Mouse (Mus musculus): ENCODE data around the gene Trmt2a.
"Not testable (repeated sequence)": the region's sequence is repeated elsewhere in the genome, so short reads cannot be mapped to it uniquely, and the experiment has no call there.

The Trmt2a gene

DNA sequence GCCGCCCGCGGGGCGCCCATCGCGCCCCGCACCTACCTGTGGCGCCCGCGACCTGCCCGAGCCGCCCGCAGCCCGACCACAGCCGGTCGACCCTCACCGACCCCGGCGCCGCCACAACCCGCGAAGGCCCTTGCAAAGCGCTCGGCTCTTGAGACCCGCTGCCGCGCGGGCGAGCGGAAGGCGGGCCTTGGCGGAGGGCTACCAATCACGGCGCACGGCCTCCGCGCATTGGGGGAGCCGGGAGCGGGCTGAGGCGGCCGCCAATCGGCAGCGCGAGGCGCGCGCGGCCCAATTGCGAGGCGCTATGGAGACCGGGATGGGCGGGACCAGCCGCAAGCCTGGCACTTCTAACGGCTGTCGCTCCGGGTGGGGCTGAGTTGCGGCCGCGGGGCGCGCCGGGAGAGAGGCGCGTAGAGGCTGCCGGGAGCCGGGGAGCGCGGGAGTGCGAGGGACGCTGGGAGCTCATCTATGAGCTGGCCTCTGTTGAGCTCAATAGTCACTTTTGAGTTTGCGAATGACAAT is 40.6 kb downstream of the Trmt2a start, which contains the start of gene Dgcr8:
Dgcr8 (minus strand) TSS at position 180 of the 522 bp plus-strand sequence.
- DNase-seq (ENCODE audit: low spot score) = peak; percentile 98

DNA sequence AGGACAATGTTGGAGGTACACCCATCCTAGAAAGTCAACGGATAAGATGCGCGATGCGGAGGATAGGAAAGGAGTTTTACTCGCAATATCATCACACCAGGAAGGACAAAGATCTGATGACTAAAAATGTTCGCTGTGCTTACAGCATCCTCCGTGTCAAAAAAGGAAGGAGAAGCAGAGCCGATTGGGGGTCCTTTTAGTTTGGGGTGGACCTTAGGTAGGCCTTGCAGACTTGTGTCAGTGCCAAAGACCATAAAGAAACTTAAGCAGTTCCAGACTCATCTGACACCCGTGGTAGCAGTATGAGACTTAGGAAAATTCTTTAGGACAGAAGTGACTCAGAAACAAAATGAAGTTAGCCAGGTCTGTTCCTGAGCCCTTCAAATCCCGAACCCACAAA is 41.1 kb downstream of the Trmt2a start:
- not testable (repeated sequence) for DNase-seq (ENCODE audit: low spot score)

Measured in urinary bladder, postnatal 14 days (tissue).